Mouse (Mus musculus) ES-Bruce4 (cell line): ENCODE measurements at regions not wholly inside any gene's neighbourhood (a gene's known extent, or its start where the extent isn't known, plus 50 kb on each side); places are given as distances from the start of the nearest gene placed in this dataset.

Experiments
- CTCF ChIP-seq: IDR thresholded peaks from one replicate; pipeline ENCODE4 v1.8.1; 2011; ENCODE audit warnings: low read depth, low read length
- EP300 ChIP-seq: IDR thresholded peaks from 2 replicates; pipeline ENCODE4 v1.6.1; 2011; ENCODE audit warnings: low read depth, low read length; ENCODE audit not compliant: insufficient read depth
- POLR2A ChIP-seq: IDR thresholded peaks from one replicate; pipeline ENCODE4 v1.8.1; 2011; ENCODE audit warnings: low read length; ENCODE audit not compliant: insufficient read depth

DNA sequence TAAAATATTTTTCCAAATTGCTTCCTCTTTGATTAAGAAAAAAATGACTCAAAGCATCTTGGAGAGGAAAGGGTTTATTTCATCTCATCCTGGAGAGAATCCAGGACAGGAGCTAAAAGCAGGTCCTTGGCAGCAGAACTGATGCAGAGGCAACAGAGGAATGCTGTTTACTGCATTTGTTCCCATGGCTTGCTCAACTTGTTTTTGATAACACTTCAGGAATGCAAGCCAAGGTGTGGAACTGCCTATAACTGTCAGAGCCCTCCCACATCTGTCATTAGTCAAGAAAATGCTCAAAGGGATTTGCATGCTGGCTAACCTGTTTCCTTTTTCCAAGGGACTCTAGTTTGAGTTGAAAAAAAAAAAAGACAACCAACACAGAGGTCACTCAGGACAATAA, 714.2 kb downstream of the Ets1 start:
- TF ChIP-seq CTCF (no peak), EP300 (no peak), POLR2A (no peak)
